In the genomic region with DNA sequence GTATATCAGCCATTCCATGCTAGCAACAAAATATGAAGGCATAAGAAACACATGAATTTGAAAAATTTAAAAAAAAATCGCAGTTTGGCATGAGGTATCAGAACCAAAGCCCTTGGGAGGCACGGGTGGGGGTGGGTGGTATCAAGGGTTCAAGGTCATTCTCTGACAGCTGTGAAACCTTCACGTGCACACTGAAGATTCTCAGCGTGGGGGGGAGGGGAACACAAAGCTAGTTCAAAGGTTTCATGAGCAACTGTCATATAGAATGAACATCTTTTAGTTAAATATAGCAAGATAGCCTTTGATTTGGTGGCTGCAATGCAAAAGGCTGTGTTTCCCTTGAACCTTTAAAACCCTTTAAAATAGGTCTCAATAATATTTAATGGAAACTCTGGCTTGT, we compare ENCODE assay signal across 23 mouse cellular contexts. TPM values are rescaled to one million over a fixed set of nuclear protein-coding genes. Genes with fewer than 3 reads are reported as not detected.
"Had no signal": no experiment of that assay in that cellular context is flagged by ENCODE, and none has a peak within 500 bp of the region (broad histone marks: within the 10 kb centered on the region; RNA-seq: fewer than 3 reads in every experiment).

No protein-coding gene starts in this region.

- DNase-seq: kidney, adult 18-20 months; kidney, adult 9 months; kidney, postnatal 14 days; kidney, postnatal 4 days; left cerebral cortex, postnatal 4 days; liver, postnatal 0 days; lung, embryonic 14.5 days; right cerebral cortex, adult 18-20 months; right cerebral cortex, postnatal 14 days had no signal

- H3K27ac ChIP-seq: intestine, embryonic 15.5 days; limb, embryonic 12.5 days; limb, embryonic 15.5 days; liver, embryonic 14.5 days; macrophage; midbrain, embryonic 12.5 days; midbrain, embryonic 15.5 days; neural tube, embryonic 13.5 days; stomach, embryonic 15.5 days had no signal

- H3K4me1 ChIP-seq: intestine, embryonic 15.5 days; midbrain, embryonic 12.5 days; midbrain, embryonic 15.5 days; neural tube, embryonic 13.5 days; stomach, embryonic 15.5 days had no signal

- H3K9me3 ChIP-seq: intestine, embryonic 15.5 days; limb, embryonic 12.5 days; limb, embryonic 15.5 days; midbrain, embryonic 12.5 days; midbrain, embryonic 15.5 days; neural tube, embryonic 13.5 days; stomach, embryonic 15.5 days had no signal

- H3K4me2 ChIP-seq: intestine, embryonic 15.5 days; limb, embryonic 12.5 days; limb, embryonic 15.5 days; liver, embryonic 11.5 days; lung, embryonic 14.5 days; midbrain, embryonic 12.5 days; midbrain, embryonic 15.5 days; neural tube, embryonic 13.5 days; stomach, embryonic 15.5 days had no signal

- H3K9ac ChIP-seq: intestine, embryonic 15.5 days; limb, embryonic 12.5 days; limb, embryonic 15.5 days; liver, embryonic 14.5 days; liver, postnatal 0 days; lung, embryonic 14.5 days; midbrain, embryonic 12.5 days; midbrain, embryonic 15.5 days; neural tube, embryonic 13.5 days; stomach, embryonic 15.5 days had no signal

- H3K27me3 ChIP-seq: intestine, embryonic 15.5 days; limb, embryonic 12.5 days; limb, embryonic 15.5 days; midbrain, embryonic 12.5 days; midbrain, embryonic 15.5 days; stomach, embryonic 15.5 days had no signal

- H3K36me3 ChIP-seq: intestine, embryonic 15.5 days; limb, embryonic 12.5 days; limb, embryonic 15.5 days; midbrain, embryonic 12.5 days; midbrain, embryonic 15.5 days; neural tube, embryonic 13.5 days; stomach, embryonic 15.5 days had no signal

- H3K4me3 ChIP-seq: intestine, embryonic 15.5 days; limb, embryonic 12.5 days; limb, embryonic 15.5 days; midbrain, embryonic 12.5 days; midbrain, embryonic 15.5 days; myocyte; neural tube, embryonic 13.5 days; stomach, embryonic 15.5 days had no signal

RNA-seq across cellular contexts. Expression of a gene that starts 20.7 kb away (rescaled TPM):
- total RNA-seq: layer of hippocampus, adult 18-20 months had no signal
- polyA plus RNA-seq: myocyte had no signal

RNA-seq across cellular contexts. Expression of a gene that starts 25.8 kb away (rescaled TPM):
- total RNA-seq: layer of hippocampus, adult 18-20 months; left cerebral cortex, adult 8-10 months; left cerebral cortex, postnatal 14 days; left cerebral cortex, postnatal 4 days had no signal
- polyA plus RNA-seq: limb, embryonic 12.5 days; macrophage; myocyte; neural tube, embryonic 13.5 days had no signal
